Mouse (Mus musculus) kidney, adult 2 months (tissue): ENCODE results near the gene Malrd1. TPM values are rescaled to one million over a fixed set of nuclear protein-coding genes. Genes with fewer than 3 reads are reported as not detected.

Source experiments
- DNase-seq: peaks from one replicate; pipeline ENCODE4 v3.0.0; 2021
- H3K27ac ChIP-seq: fragments of 200-500 bp; 2 replicates; pipeline ENCODE4 v1.5.1; 2012; ENCODE audit warnings: low read depth, low read length, control low read depth, inconsistent platforms; ENCODE audit not compliant: insufficient read depth
- H3K27me3 ChIP-seq: fragments of 200-500 bp; replicated peaks from 2 replicates; pipeline ENCODE4 v1.6.1; 2012; ENCODE audit warnings: mild to moderate bottlenecking, moderate library complexity, low read length, inconsistent platforms; ENCODE audit not compliant: control insufficient read depth, insufficient read depth
- H3K36me3 ChIP-seq: fragments of 200-500 bp; 2 replicates; pipeline ENCODE4 v1.6.1; 2012; ENCODE audit warnings: mild to moderate bottlenecking, moderate library complexity, low read length, inconsistent platforms; ENCODE audit not compliant: control insufficient read depth, insufficient read depth
- H3K4me1 ChIP-seq: fragments of 200-500 bp; 2 replicates; pipeline ENCODE4 v1.6.1; 2011; ENCODE audit warnings: low read length; ENCODE audit not compliant: control insufficient read depth, insufficient read depth
- H3K4me3 ChIP-seq: fragments of 200-500 bp; 2 replicates; pipeline ENCODE4 v1.5.1; 2011; ENCODE audit warnings: mild to moderate bottlenecking, low read depth, low read length, control low read depth; ENCODE audit not compliant: insufficient read depth
- CTCF ChIP-seq: fragments of 200-500 bp; conservative IDR thresholded peaks from 2 replicates; pipeline ENCODE4 v1.5.1; 2011; ENCODE audit warnings: low read depth, mild to moderate bottlenecking, control low read depth, low read length, moderate library complexity, mixed read lengths; ENCODE audit not compliant: insufficient read depth, insufficient read length
- POLR2A ChIP-seq: fragments of 200-500 bp; IDR thresholded peaks from one replicate; pipeline ENCODE4 v1.6.1; 2011; ENCODE audit warnings: low read depth, low read length, control low read depth
- WGBS: fragments of 180-500 bp; shearing (Covaris S2); methylation state at CpG from one replicate; pipeline ENCODE4 v1.1.7; 2018; 5-methylcytosine and 5-hydroxymethylcytosine counted together
- polyA plus RNA-seq: library from polyadenylated mRNA; depleted of rRNA; stranded (reverse); fragments of >200 nt; gene quantifications from 2 replicates; pipeline ENCODE4 v1.2.3, GENCODE M21; 2012

Malrd1 gene
- polyA plus RNA-seq, 1 experiment, result 1.4 TPM

DNA sequence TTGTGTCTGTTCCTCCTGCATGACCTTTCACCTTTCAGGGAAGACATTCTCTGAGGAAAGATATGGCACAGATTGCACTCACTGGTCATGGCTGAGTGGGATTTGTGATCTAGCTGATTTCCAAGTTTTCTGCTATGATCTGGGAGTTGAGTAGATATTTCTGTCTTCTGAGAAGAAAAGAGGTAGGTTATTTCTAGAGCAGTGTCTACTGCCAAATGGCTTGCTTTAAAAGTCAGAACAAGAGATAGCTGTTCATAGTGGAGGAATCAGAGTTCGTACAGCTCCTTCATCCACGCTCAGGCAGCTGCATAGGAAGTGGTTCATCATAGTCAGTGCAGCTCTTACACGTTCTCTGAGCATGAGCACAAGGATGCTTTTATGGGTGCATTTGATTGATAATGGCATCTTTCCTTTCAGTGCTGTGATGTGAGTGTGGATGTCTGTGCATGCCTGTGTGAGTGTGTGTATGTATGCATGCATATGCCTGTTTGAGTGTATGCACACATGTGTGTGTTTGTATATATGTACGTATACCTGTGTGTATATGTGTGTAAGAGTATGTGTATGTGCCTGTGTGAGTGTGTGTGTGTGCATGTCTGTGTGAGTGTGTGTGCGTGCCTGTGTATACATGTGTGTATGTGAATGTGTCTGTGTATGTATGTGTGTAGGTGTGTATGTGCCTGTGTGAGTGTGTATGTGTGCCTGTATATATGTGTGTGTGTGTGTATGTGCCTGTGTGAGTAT, 637.1 kb downstream of the Malrd1 start:
- DNase-seq, result no peak
- WGBS, result 77% methylated on average over 5 of the region's 5 CpGs
- no peaks in the 10 kb centered on the region for H3K36me3 ChIP-seq
- H3K27me3 ChIP-seq, result no peaks in the 10 kb centered on the region
- no peak overlapping the region for H3K27ac ChIP-seq
- H3K4me3 ChIP-seq, result no peak overlapping the region
- no peaks in the 10 kb centered on the region for H3K4me1 ChIP-seq
- TF ChIP-seq CTCF (no peak), POLR2A (no peak)

DNA sequence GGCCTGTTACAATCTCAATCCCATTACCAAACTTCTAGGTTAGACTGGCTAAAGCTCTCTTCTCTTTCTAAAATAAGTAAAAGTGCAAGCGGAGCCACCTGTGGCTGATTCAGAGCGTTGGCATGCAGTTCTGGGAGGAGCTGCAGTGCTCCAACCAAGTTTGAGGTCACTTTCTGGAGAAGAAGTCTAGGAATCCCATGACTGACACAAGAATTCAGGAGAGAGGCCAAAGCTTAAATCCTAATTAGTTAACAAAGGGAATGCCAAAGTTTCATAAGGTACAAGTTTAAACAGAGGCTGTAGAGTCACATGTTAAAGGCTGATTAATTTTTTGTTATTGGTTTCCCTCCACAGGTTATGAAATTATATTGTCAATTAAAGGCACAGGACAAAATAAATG, 642.3 kb downstream of the Malrd1 start:
- peak; percentile 48 for DNase-seq
- Histone ChIP-seq H3K4me3 (no peak overlapping the region), H3K36me3 (no peaks in the 10 kb centered on the region), H3K27me3 (no peaks in the 10 kb centered on the region), H3K27ac (no peak overlapping the region), H3K4me1 (no peaks in the 10 kb centered on the region)
- no peak for TF ChIP-seq POLR2A
- TF ChIP-seq CTCF, result no peak
- 39% methylated on average over 2 of the region's 2 CpGs for WGBS

DNA sequence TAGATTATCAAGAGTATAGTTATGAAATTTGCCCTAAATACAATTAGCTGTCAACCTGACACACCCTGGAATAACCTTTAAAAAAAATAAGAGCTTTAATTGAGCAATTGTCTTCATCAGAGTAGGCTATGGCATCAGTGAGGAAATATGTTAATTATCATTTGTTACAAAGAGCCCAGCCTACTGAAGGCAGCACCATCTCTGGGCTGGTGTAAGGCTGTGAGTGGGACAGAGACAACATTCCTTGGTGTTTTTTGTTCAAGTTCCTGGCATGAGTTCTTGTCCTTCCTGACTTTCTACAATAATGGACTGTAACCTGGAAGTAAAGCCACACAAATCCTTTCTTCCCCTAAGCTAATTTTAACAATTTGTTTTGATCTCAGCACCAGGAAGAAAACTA, 645.8 kb downstream of the Malrd1 start:
- Histone ChIP-seq H3K27me3 (no peaks in the 10 kb centered on the region), H3K36me3 (no peaks in the 10 kb centered on the region), H3K4me1 (no peaks in the 10 kb centered on the region), H3K27ac (no peak overlapping the region), H3K4me3 (no peak overlapping the region)
- TF ChIP-seq CTCF (no peak), POLR2A (no peak)
- DNase-seq, result no peak

DNA sequence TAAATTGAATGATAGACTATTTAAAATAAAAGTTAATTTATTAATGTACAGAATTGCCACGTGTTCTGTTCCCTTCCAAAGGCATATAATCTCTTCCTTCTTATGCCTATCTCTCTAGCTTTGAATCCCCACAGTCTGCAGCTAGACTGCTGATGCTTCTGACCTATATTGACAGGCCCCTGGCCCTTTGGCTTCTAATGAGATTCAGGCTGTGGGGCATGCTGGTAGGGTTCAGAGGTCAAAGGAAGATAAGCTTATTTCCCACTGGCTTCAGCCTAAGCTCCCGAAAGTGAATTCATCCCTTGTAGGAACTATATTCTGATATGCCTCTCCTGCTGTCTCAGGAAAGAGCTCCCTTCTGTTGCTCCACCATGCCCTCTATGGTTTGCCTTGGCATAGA, 647.1 kb downstream of the Malrd1 start:
- 63% methylated on average over 2 of the region's 2 CpGs for WGBS
- H3K27me3 ChIP-seq, result no peaks in the 10 kb centered on the region
- no peaks in the 10 kb centered on the region for H3K4me1 ChIP-seq
- H3K36me3 ChIP-seq, result no peaks in the 10 kb centered on the region
- no peak for DNase-seq
- no peak overlapping the region for H3K27ac ChIP-seq
- H3K4me3 ChIP-seq, result no peak overlapping the region
- TF ChIP-seq POLR2A (no peak), CTCF (no peak)

DNA sequence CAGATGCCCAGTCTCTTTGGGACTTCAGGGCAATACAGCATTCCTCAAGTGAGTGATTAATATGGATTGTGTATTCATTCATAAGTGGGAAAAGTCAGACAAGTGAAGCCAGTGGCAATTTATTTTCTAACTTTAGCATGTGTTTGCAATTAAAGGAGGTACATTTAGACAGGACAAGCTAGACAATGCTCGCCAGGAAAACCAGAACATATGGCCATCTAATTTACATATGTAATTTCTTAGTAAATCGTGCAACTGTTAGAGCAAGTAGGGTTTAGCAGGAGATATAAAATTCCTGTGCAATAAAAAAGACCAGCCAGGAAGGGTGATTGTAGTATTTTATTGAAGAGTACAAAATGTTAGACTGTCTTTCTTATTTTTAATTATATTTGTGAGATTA, 655.9 kb downstream of the Malrd1 start:
- H3K27ac ChIP-seq, result no peak overlapping the region
- H3K36me3 ChIP-seq, result no peaks in the 10 kb centered on the region
- H3K4me1 ChIP-seq, result no peaks in the 10 kb centered on the region
- no peaks in the 10 kb centered on the region for H3K27me3 ChIP-seq
- 68% methylated on average over 2 of the region's 2 CpGs for WGBS
- TF ChIP-seq CTCF, result no peak
- TF ChIP-seq POLR2A, result no peak
- no peak for DNase-seq
- no peak overlapping the region for H3K4me3 ChIP-seq

DNA sequence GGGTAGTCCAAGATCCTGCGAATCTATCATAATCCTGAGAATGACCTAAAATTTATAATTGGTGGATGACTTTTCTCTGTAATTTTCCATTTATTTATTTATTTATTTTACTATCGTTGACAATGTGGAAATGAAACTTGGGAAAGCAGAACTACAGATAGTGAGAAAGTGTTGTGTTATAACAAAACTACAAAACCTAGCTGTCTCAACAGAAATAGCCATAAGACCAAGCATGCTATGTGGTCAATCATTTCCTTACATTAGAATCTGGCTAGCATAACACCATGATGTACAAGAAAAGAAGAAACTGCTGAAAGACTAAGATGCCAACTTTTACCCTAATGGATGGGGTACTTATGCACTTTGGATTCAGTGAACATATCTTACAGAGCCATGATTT, 656.9 kb downstream of the Malrd1 start:
- no peak for DNase-seq
- Histone ChIP-seq H3K4me3 (no peak overlapping the region), H3K27ac (no peak overlapping the region), H3K36me3 (no peaks in the 10 kb centered on the region), H3K4me1 (no peaks in the 10 kb centered on the region), H3K27me3 (no peaks in the 10 kb centered on the region)
- TF ChIP-seq POLR2A (no peak), CTCF (no peak)
- 96% methylated on average over 2 of the region's 2 CpGs for WGBS

DNA sequence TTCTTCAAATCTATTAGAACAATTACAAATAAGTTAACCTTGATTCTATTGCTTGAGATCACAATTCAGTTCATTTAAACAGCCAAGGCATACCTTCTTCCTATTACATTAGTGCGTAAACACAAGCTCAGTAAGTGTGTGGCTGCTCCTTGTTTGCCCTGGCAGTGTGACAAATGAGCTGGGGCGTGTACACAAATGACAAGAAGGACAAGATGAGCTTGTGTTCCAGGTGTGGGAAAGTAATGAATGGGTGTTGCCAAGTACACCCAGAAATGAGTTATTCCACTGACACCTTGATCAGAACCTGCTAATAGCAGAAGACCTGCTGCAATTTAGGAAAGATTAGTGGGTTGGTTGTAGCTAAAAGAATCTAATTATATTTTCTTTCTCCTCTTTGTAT, 683.7 kb downstream of the Malrd1 start:
- H3K27ac ChIP-seq, result no peak overlapping the region
- no peak overlapping the region for H3K4me3 ChIP-seq
- TF ChIP-seq CTCF, result no peak
- TF ChIP-seq POLR2A, result no peak
- WGBS, result 58% methylated on average over 2 of the region's 2 CpGs
- no peaks in the 10 kb centered on the region for H3K36me3 ChIP-seq
- no peak for DNase-seq
- H3K27me3 ChIP-seq, result no peaks in the 10 kb centered on the region
- H3K4me1 ChIP-seq, result no peaks in the 10 kb centered on the region
